In the genomic region with DNA sequence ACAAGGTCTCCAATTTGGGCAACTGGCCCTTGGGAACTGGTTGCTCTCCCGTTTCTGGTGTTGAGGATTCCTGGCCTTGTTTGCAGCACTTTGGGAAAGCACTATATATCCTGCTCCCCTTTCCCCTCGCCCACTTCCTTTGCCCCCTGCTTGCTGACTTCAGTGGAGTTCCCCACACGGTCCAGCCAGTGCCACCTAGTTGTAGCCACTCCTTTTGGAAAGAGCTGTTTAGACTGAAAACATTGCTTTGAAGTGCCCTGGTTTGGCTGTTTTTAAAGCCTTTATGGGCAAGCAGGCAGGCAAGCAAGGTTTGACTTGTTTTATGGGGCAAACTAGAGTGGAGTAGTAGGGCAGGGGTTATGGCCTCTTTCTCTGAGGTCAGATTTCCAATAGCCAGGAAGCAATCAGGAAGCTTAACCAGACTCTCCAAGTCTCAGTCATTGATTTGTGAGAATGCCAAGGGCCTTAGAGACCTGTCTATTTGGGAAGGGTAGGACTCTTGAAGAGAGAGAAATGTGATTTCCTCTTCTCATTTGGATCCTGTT, we compare ENCODE assay signal across 8 mouse cellular contexts. TPM values are rescaled to one million over a fixed set of nuclear protein-coding genes. Genes with fewer than 3 reads are reported as not detected.
DNase-seq lines count a peak whose midpoint lies in the region; ATAC-seq and TF ChIP-seq lines count a peak whose summit lies in the region.

No protein-coding gene starts in this region.

- H3K4me2 ChIP-seq in neural tube, embryonic 13.5 days, result peak overlapping the region; percentile 93

- TF ChIP-seq CTCF in spleen, adult 2 months (IDR thresholded peaks at IDR 0.05; ENCODE audit: extremely low read depth, insufficient read depth, insufficient read length, insufficient replicate concordance), result no peak

- no peak for TF ChIP-seq POLR2A in spleen, adult 2 months (IDR thresholded peaks at IDR 0.05; ENCODE audit: low read depth, low read length)

- H3K9me3 ChIP-seq in heart, embryonic 10.5 days, result no peaks in the 10 kb centered on the region
- H3K9me3 ChIP-seq in neural tube, embryonic 13.5 days, result no peaks in the 10 kb centered on the region

- 50% methylated on average over 3 of the region's 3 CpGs for WGBS in spleen, adult 2 months
- 18% methylated on average over 3 of the region's 3 CpGs for WGBS in heart, embryonic 10.5 days
- WGBS in large intestine, adult 2 months, result 6% methylated on average over 3 of the region's 3 CpGs
- WGBS in neural tube, embryonic 13.5 days, result 6% methylated on average over 3 of the region's 3 CpGs

- DNase-seq in spleen, adult 2 months (ENCODE audit: low read depth in 1 of 2, low spot score in 2 of 2), result no peak
- DNase-seq in spleen, postnatal 14 days (ENCODE audit: low spot score in 2 of 2), result no peak
- no peak for DNase-seq in heart, embryonic 10.5 days (ENCODE audit: low spot score)
- peak; percentile 39 for DNase-seq in large intestine, adult 2 months (ENCODE audit: low read depth, low spot score)
- no peak for DNase-seq in cerebellum, postnatal 4 days (ENCODE audit: low spot score in 2 of 2)
- DNase-seq in cerebellum, adult 11 months, result no peak

- H3K27me3 ChIP-seq in spleen, adult 2 months (ENCODE audit: control insufficient read depth, insufficient read depth, low read length), result no peaks in the 10 kb centered on the region; the same call in 1 of the 2 replicates
- H3K27me3 ChIP-seq in heart, embryonic 10.5 days (ENCODE audit: insufficient read depth, poor library complexity, severe bottlenecking), result no peaks in the 10 kb centered on the region
- H3K27me3 ChIP-seq in neural tube, embryonic 13.5 days, result no peaks in the 10 kb centered on the region

- H3K36me3 ChIP-seq in spleen, adult 2 months (ENCODE audit: control insufficient read depth, insufficient read depth, low read length), result no peaks in the 10 kb centered on the region
- no peaks in the 10 kb centered on the region for H3K36me3 ChIP-seq in heart, embryonic 10.5 days
- no peaks in the 10 kb centered on the region for H3K36me3 ChIP-seq in neural tube, embryonic 13.5 days

- H3K27ac ChIP-seq in spleen, adult 2 months (ENCODE audit: insufficient read depth, low read length), result no peak overlapping the region
- peak overlapping the region; percentile 94 for H3K27ac ChIP-seq in heart, embryonic 10.5 days
- peak overlapping the region; percentile 94 for H3K27ac ChIP-seq in neural tube, embryonic 13.5 days (replicated peaks)

- ATAC-seq in neural tube, embryonic 13.5 days (ENCODE audit: low read depth), result no peak
- no peak for ATAC-seq in activated CD4-positive, CD25-positive, alpha-beta regulatory T cell, adult 4 months

- H3K4me3 ChIP-seq in spleen, adult 2 months (ENCODE audit: extremely low read depth, insufficient read depth, insufficient read length), result 0 out of 2 replicates have a peak overlapping the region, but pooled peaks have one; percentile 7
- H3K4me3 ChIP-seq in heart, embryonic 10.5 days, result peak overlapping the region; percentile 86
- H3K4me3 ChIP-seq in neural tube, embryonic 13.5 days, result peak overlapping the region; percentile 82

- peaks cover 11% of the 10 kb centered on the region; the same call in 1 of the 2 replicates for H3K4me1 ChIP-seq in spleen, adult 2 months (ENCODE audit: control insufficient read depth, insufficient read depth, insufficient read length)
- H3K4me1 ChIP-seq in heart, embryonic 10.5 days, result peaks cover 48% of the 10 kb centered on the region
- H3K4me1 ChIP-seq in neural tube, embryonic 13.5 days (replicated peaks), result peaks cover 61% of the 10 kb centered on the region

- peak overlapping the region; percentile 93 for H3K9ac ChIP-seq in neural tube, embryonic 13.5 days

RNA-seq across cellular contexts. Expression of a gene that starts 2.7 kb away (rescaled TPM):
- polyA plus RNA-seq in spleen, adult 2 months (2012; rRNA removed), result 41.7 and 55.4 TPM in 2 replicates
- 36.6 and 43.6 TPM in 2 replicates for polyA plus RNA-seq in heart, embryonic 10.5 days (2016; fragmentation: Nextera tagmentation; extraction: Ambion mirVana)
- 59.1 and 72.2 TPM in 2 replicates for polyA plus RNA-seq in large intestine, adult 2 months (2012; rRNA removed)
- 58.2 and 73.5 TPM in 2 replicates for polyA plus RNA-seq in neural tube, embryonic 13.5 days (2015; fragmentation: Nextera tagmentation; extraction: Ambion mirVana)
- polyA plus RNA-seq in activated CD4-positive, CD25-positive, alpha-beta regulatory T cell, adult 4 months (2017; shearing (Covaris generic)), result 10 to 100 TPM; 18.3 to 22.0 TPM

Comparison
In these comparisons a context has a peak if more than half of its experiments do, and no peak if none do; other contexts are left out.
1. H3K4me3 ChIP-seq: peak in every context shown above with its lines; median percentile 86 in heart, embryonic 10.5 days; 82 in neural tube, embryonic 13.5 days; 7 in spleen, adult 2 months.